Mouse (Mus musculus): ENCODE results near the gene Cmc1.

- no peak for TF ChIP-seq EP300 (IDR thresholded peaks at IDR 0.05)
- TF ChIP-seq CTCF (IDR thresholded peaks at IDR 0.05), result no peak
Measured at GRCm38 (mm10) chr9:118191276-118191675, 41.3 kb upstream of the Cmc1 start.
